Mouse (Mus musculus): ENCODE results near the gene Susd4.

The Susd4 gene

GRCm38 (mm10) chr1:182763716-182764461, at the start of gene Susd4:
Susd4 (plus strand) TSS chr1:182763860.
- DNase-seq (ENCODE audit: low spot score in 2 of 2): peak in 1 of 2 experiments; percentile 20

GRCm38 (mm10) chr1:182714236-182714935, 49.3 kb upstream of the Susd4 start:
- DNase-seq (ENCODE audit: low spot score in 2 of 2): no peak

GRCm38 (mm10) chr1:182727541-182727940, 36.1 kb upstream of the Susd4 start:
- no peak for DNase-seq (ENCODE audit: low spot score in 2 of 2)

GRCm38 (mm10) chr1:182729002-182729401, 34.7 kb upstream of the Susd4 start:
- DNase-seq (ENCODE audit: low spot score in 2 of 2): no peak

- DNase-seq (ENCODE audit: low spot score in 2 of 2): no peak
Observed at GRCm38 (mm10) chr1:182732695-182733094, 31.0 kb upstream of the Susd4 start.

- DNase-seq (ENCODE audit: low spot score in 2 of 2): no peak
Observed at GRCm38 (mm10) chr1:182735891-182736290, 27.8 kb upstream of the Susd4 start.

- DNase-seq (ENCODE audit: low spot score in 2 of 2): no peak
Observed at GRCm38 (mm10) chr1:182747081-182747480, 16.6 kb upstream of the Susd4 start.

GRCm38 (mm10) chr1:182747834-182748233, 15.8 kb upstream of the Susd4 start:
- DNase-seq (ENCODE audit: low spot score in 2 of 2): no peak

- DNase-seq (ENCODE audit: low spot score in 2 of 2): no peak
Observed at GRCm38 (mm10) chr1:182749080-182749479, 14.6 kb upstream of the Susd4 start, which contains the start of gene Ccdc185. Ccdc185 (minus strand) TSS chr1:182749180.

GRCm38 (mm10) chr1:182751301-182751700, 12.4 kb upstream of the Susd4 start:
- DNase-seq (ENCODE audit: low spot score in 2 of 2): no peak

- DNase-seq (ENCODE audit: low spot score in 2 of 2): no peak
Observed at GRCm38 (mm10) chr1:182753694-182754093, 10.0 kb upstream of the Susd4 start.

- no peak for DNase-seq (ENCODE audit: low spot score in 2 of 2)
Observed at GRCm38 (mm10) chr1:182754865-182755264, 8.8 kb upstream of the Susd4 start.

- DNase-seq (ENCODE audit: low spot score in 2 of 2): no peak
Observed at GRCm38 (mm10) chr1:182758783-182759182, 4.9 kb upstream of the Susd4 start.

- no peak for DNase-seq (ENCODE audit: low spot score in 2 of 2)
Observed at GRCm38 (mm10) chr1:182763191-182763715, 407 bp upstream of the Susd4 start.

GRCm38 (mm10) chr1:182764541-182765281, 1.1 kb downstream of the Susd4 start:
- DNase-seq (ENCODE audit: low spot score in 2 of 2): no peak

- no peak for DNase-seq (ENCODE audit: low spot score in 2 of 2)
Observed at GRCm38 (mm10) chr1:182775576-182775975, 11.9 kb downstream of the Susd4 start.

- DNase-seq (ENCODE audit: low spot score in 2 of 2): no peak
Observed at GRCm38 (mm10) chr1:182776749-182777410, 13.2 kb downstream of the Susd4 start.

- no peak for DNase-seq (ENCODE audit: low spot score in 2 of 2)
Observed at GRCm38 (mm10) chr1:182778225-182778624, 14.6 kb downstream of the Susd4 start.

- no peak for DNase-seq (ENCODE audit: low spot score in 2 of 2)
Observed at GRCm38 (mm10) chr1:182779024-182779520, 15.4 kb downstream of the Susd4 start.

- no peak for DNase-seq (ENCODE audit: low spot score in 2 of 2)
Observed at GRCm38 (mm10) chr1:182783774-182784173, 20.1 kb downstream of the Susd4 start.

- DNase-seq (ENCODE audit: low spot score in 2 of 2): no peak
Observed at GRCm38 (mm10) chr1:182784784-182785183, 21.1 kb downstream of the Susd4 start.
